ENCODE assay signal across 8 mouse cellular contexts in genomic region chr16:50841677-50842580, GRCm38 (mm10).
DNase-seq lines count a peak whose midpoint lies in the region; ATAC-seq and TF ChIP-seq lines count a peak whose summit lies in the region.

No protein-coding gene starts in this region.

- no peaks in the 10 kb centered on the region for H3K27me3 ChIP-seq in C2C12 (ENCODE audit: control insufficient read depth, insufficient read depth, insufficient read length)
- no peaks in the 10 kb centered on the region for H3K27me3 ChIP-seq in kidney, embryonic 15.5 days
- H3K27me3 ChIP-seq in limb, embryonic 14.5 days (ENCODE audit: control insufficient read depth, insufficient read depth, low read length) = no peaks in the 10 kb centered on the region
- H3K27me3 ChIP-seq in neural tube, embryonic 11.5 days (ENCODE audit: control insufficient read depth, insufficient read depth, low read length) = no peaks in the 10 kb centered on the region

- TF ChIP-seq CTCF in C2C12 (IDR thresholded peaks at IDR 0.05; ENCODE audit: control insufficient read depth, insufficient read depth, insufficient read length) = peak; percentile 86

- no peaks in the 10 kb centered on the region for H3K9me3 ChIP-seq in kidney, embryonic 15.5 days (replicated peaks)
- H3K9me3 ChIP-seq in limb, embryonic 14.5 days (ENCODE audit: control insufficient read depth, low read length) = no peaks in the 10 kb centered on the region
- H3K9me3 ChIP-seq in neural tube, embryonic 11.5 days (ENCODE audit: control insufficient read depth, low read length) = no peaks in the 10 kb centered on the region

- 0 out of 2 replicates have a peak overlapping the region, but pooled peaks have one; percentile 9 for H3K4me2 ChIP-seq in kidney, embryonic 15.5 days
- no peak overlapping the region for H3K4me2 ChIP-seq in limb, embryonic 14.5 days (replicated peaks; ENCODE audit: low read depth, low read length, severe bottlenecking)
- H3K4me2 ChIP-seq in neural tube, embryonic 11.5 days (ENCODE audit: low read depth) = no peak overlapping the region

- no peak overlapping the region for H3ac ChIP-seq in C2C12 (ENCODE audit: control insufficient read depth, insufficient read length, low read depth)

- no peak overlapping the region for H3K9ac ChIP-seq in kidney, embryonic 15.5 days
- H3K9ac ChIP-seq in limb, embryonic 14.5 days (ENCODE audit: low read depth, low read length, severe bottlenecking) = no peak overlapping the region
- no peak overlapping the region for H3K9ac ChIP-seq in neural tube, embryonic 11.5 days (ENCODE audit: low read length)

- peak; percentile 26 for DNase-seq in adrenal gland, adult 8-10 months
- peak; percentile 79 for DNase-seq in embryo, embryonic 9.5 days (ENCODE audit: extremely low spot score)
- peak; percentile 57 for DNase-seq in heart, adult 8-10 months (ENCODE audit: low spot score)
- peak; percentile 87 for DNase-seq in limb, embryonic 14.5 days (ENCODE audit: low spot score)
- DNase-seq in neural tube, embryonic 11.5 days (ENCODE audit: low spot score) = peak; percentile 78
- DNase-seq in thymus, postnatal 0 days (ENCODE audit: low spot score) = peak; percentile 51

- no peaks in the 10 kb centered on the region for H3K79me3 ChIP-seq in C2C12 (ENCODE audit: low read depth)

- TF ChIP-seq POLR2A in limb, embryonic 14.5 days (IDR thresholded peaks at IDR 0.05; ENCODE audit: borderline replicate concordance, extremely low read depth, insufficient read depth, insufficient read length) = no peak

- H3K4me1 ChIP-seq in kidney, embryonic 15.5 days = 0 out of 2 replicates have a peak, but pooled peaks cover 4% of the 10 kb centered on the region
- H3K4me1 ChIP-seq in limb, embryonic 14.5 days (ENCODE audit: control insufficient read depth, insufficient read depth, low read length) = peaks cover 7% of the 10 kb centered on the region; the same call in 1 of the 2 replicates
- no peaks in the 10 kb centered on the region for H3K4me1 ChIP-seq in neural tube, embryonic 11.5 days (ENCODE audit: control insufficient read depth, insufficient read depth, low read length)

- no peak overlapping the region for H3K4me3 ChIP-seq in C2C12 (ENCODE audit: insufficient read depth, poor library complexity, severe bottlenecking)
- H3K4me3 ChIP-seq in kidney, embryonic 15.5 days (replicated peaks) = no peak overlapping the region
- no peak overlapping the region for H3K4me3 ChIP-seq in limb, embryonic 14.5 days (replicated peaks; ENCODE audit: low read length)
- H3K4me3 ChIP-seq in neural tube, embryonic 11.5 days (ENCODE audit: low read depth, low read length) = no peak overlapping the region

- 45% methylated on average over 15 of the region's 15 CpGs for WGBS in kidney, embryonic 15.5 days
- WGBS in limb, embryonic 14.5 days = 38% methylated on average over 15 of the region's 15 CpGs
- WGBS in neural tube, embryonic 11.5 days = 50% methylated on average over 15 of the region's 15 CpGs

- no peaks in the 10 kb centered on the region for H3K36me3 ChIP-seq in C2C12 (ENCODE audit: control insufficient read depth, insufficient read depth)
- H3K36me3 ChIP-seq in kidney, embryonic 15.5 days = no peaks in the 10 kb centered on the region
- no peaks in the 10 kb centered on the region for H3K36me3 ChIP-seq in limb, embryonic 14.5 days (ENCODE audit: control insufficient read depth, insufficient read depth, low read length)
- H3K36me3 ChIP-seq in neural tube, embryonic 11.5 days (ENCODE audit: control insufficient read depth, insufficient read depth, low read length) = no peaks in the 10 kb centered on the region

- no peak overlapping the region for H3K27ac ChIP-seq in kidney, embryonic 15.5 days
- H3K27ac ChIP-seq in limb, embryonic 14.5 days (replicated peaks; ENCODE audit: low read depth, low read length) = no peak overlapping the region
- H3K27ac ChIP-seq in neural tube, embryonic 11.5 days (ENCODE audit: low read depth, low read length) = no peak overlapping the region

- ATAC-seq in kidney, embryonic 15.5 days (replicated peaks; ENCODE audit: low FRiP score) = peak; percentile 89
- ATAC-seq in limb, embryonic 14.5 days (ENCODE audit: low FRiP score, low read depth) = peak; percentile 67
- ATAC-seq in neural tube, embryonic 11.5 days (ENCODE audit: insufficient read depth, low FRiP score, low TSS enrichment) = peak; percentile 89

- H3K79me2 ChIP-seq in C2C12 (ENCODE audit: control insufficient read depth, insufficient read depth) = no peaks in the 10 kb centered on the region

TF ChIP-seq in C2C12, 6 proteins besides CTCF, POLR2A, EP300 and RAD21:
- no peak for TF ChIP-seq MAX (IDR thresholded peaks at IDR 0.05)
- TF ChIP-seq USF1 (IDR thresholded peaks at IDR 0.05; ENCODE audit: low read depth) = no peak
- TF ChIP-seq MYOD1 (IDR thresholded peaks at IDR 0.05; ENCODE audit: control insufficient read depth, insufficient read length, low read depth) = no peak
- TF ChIP-seq CEBPB (IDR thresholded peaks at IDR 0.05; ENCODE audit: low read depth) = no peak
- TF ChIP-seq MYOG (IDR thresholded peaks at IDR 0.05; ENCODE audit: control insufficient read depth, extremely low read depth, insufficient read length) = no peak
- no peak for TF ChIP-seq FOSL1 (IDR thresholded peaks at IDR 0.05; ENCODE audit: insufficient read depth, low read length, poor library complexity, severe bottlenecking)
TF ChIP-seq in C2C12: peak in this region for 0.

Comparison
In these comparisons a context has a peak if more than half of its experiments do, and no peak if none do; other contexts are left out.
1. DNase-seq: peak in every context shown above with its lines; median percentile 87 in limb, embryonic 14.5 days; 79 in embryo, embryonic 9.5 days; 78 in neural tube, embryonic 11.5 days; 57 in heart, adult 8-10 months; 51 in thymus, postnatal 0 days; 26 in adrenal gland, adult 8-10 months.